Mouse (Mus musculus) bone marrow macrophage, adult 2 months (primary cell): ENCODE results near the gene Mslnl. TPM values are rescaled to one million over a fixed set of nuclear protein-coding genes. Genes with fewer than 3 reads are reported as not detected.
"Not testable (repeated sequence)": the region's sequence is repeated elsewhere in the genome, so short reads cannot be mapped to it uniquely, and the experiment has no call there.

Experiments
- H3K27ac ChIP-seq: 2 replicates; pipeline ENCODE4 v1.5.1; 2012; ENCODE audit warnings: low read depth, low read length; ENCODE audit not compliant: insufficient read depth
- H3K4me1 ChIP-seq: 2 replicates; pipeline ENCODE4 v1.6.1; 2012; ENCODE audit warnings: low read length; ENCODE audit not compliant: control insufficient read depth, insufficient read depth
- H3K4me3 ChIP-seq: 2 replicates; pipeline ENCODE4 v1.5.1; 2012; ENCODE audit warnings: mild to moderate bottlenecking, low read length, moderate library complexity; ENCODE audit not compliant: insufficient read depth
- CTCF ChIP-seq: IDR thresholded peaks from 2 replicates; pipeline ENCODE4 v1.5.1; 2012; ENCODE audit warnings: low read depth, mild to moderate bottlenecking, low read length, moderate library complexity
- POLR2A ChIP-seq: IDR thresholded peaks from 2 replicates; pipeline ENCODE4 v1.6.1; 2012; ENCODE audit warnings: mild to moderate bottlenecking, low read depth, low read length, borderline replicate concordance
- polyA plus RNA-seq: library from polyadenylated mRNA; stranded (reverse); fragments of >200 nt; gene quantifications from 2 replicates; pipeline ENCODE4 v1.2.4, GENCODE M21; 2012; ENCODE audit not compliant: missing spikeins, insufficient read depth, insufficient read length

Mslnl gene
- polyA plus RNA-seq, 1 experiment = not detected

DNA sequence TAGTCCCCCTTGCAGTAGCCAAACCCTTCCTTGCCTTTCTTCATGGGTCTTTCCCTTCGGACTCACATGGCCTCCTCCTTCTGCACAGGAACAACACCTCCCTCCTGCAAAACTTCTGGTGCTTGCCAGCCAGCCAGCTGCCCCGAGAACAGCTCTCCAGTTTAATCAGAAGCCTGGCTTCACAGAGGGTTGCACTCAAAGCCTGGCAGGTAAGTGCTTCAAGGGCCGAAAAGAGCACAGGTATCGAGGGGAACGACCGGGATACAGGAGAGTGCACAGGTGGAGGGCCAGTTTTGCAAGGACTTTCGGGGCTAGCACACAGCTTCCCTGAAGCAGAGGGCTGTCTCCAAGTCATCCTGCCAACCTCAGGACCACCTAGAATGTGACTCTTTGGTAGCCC lies 3.0 kb downstream of the Mslnl start:
- H3K27ac ChIP-seq = no peak overlapping the region
- TF ChIP-seq CTCF (no peak), POLR2A (no peak)

DNA sequence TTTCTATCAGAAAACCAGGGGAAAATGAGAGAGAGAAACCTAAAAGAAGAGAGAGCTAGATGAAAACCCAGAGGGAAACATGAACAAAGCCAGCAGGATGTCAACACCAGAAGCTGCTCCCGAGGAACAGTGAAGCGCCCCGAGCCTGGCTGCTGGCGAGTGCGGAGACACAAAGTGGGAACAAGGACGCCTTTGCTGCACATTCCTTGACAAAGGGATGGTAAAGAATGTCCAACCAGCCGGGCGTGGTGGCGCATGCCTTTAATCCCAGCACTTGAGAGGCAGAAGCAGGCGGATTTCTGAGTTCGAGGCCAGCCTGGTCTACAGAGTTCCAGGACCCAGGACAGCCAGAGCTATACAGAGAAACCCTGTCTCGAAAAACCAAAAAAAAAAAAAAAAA lies 5.6 kb downstream of the Mslnl start:
- not testable (repeated sequence) for H3K27ac ChIP-seq, H3K4me3 ChIP-seq, H3K4me1 ChIP-seq

More for the DNA sequence above, 3.0 kb downstream of the Mslnl start:
- Histone ChIP-seq H3K4me1 (no peaks in the 10 kb centered on the region), H3K4me3 (no peak overlapping the region)

DNA sequence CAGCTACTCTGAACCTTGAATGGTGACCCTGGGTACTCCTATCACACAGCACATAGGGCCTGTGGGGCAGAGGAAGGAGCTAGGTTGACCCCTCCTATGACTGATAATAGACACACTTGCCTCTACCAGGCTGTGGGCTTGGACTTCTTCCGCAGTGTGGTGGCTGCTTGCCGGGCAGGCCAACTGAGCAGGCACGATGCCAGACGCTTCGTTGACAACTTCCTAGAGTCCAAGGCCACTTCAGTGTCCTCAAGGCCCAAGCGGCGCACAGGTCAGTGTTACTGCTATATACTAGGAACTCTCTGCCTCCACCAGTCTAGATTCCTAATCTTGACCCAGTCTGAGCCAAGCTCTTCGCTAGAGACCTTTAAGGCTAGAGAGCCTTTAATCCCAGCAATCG lies 8.0 kb downstream of the Mslnl start:
- Histone ChIP-seq H3K27ac (no peak overlapping the region), H3K4me3 (no peak overlapping the region), H3K4me1 (no peaks in the 10 kb centered on the region)
- TF ChIP-seq POLR2A (no peak), CTCF (no peak)

DNA sequence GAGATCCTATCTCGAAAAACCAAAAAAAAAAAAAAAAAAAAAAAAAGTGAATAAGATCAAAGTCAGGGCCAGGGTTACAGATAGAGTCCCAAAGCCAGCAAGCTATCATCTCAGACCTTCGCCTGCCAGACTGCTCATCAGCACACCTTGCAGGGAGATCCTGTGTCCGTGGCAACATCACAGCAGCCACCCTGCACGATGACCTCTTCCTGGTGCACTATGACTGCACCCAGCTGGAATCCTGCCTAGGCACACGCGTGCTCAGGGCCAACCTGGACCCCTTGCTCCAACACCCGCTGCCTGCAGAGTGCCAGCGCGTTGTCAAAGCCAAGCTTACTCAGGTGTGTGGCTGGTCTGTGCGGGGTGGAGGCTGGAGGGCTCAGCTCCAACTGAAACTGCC lies 8.5 kb downstream of the Mslnl start:
- TF ChIP-seq CTCF = no peak
- no peak for TF ChIP-seq POLR2A
- Histone ChIP-seq H3K27ac (no peak overlapping the region), H3K4me1 (no peaks in the 10 kb centered on the region), H3K4me3 (no peak overlapping the region)

DNA sequence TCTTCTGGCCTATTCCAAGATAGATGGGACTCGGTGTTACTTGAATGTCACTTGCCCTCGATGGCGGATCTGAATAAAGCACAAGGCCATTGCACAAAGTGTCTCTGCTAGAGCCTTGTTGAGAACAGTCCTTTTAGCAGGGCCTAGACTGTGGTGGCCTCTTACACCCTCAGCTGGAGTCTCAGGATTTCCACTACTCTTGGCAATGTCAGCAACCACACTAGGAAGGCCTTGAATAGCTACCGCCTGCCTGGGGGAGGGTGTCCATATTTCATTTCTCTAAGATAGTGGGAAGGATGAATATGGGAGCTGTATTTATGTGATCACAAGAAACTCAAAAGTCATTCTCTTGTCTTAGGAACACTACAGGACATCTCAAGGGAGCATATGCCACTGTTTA lies 12.4 kb downstream of the Mslnl start:
- Histone ChIP-seq H3K4me1 (no peaks in the 10 kb centered on the region), H3K27ac (no peak overlapping the region), H3K4me3 (no peak overlapping the region)
- TF ChIP-seq CTCF (no peak), POLR2A (no peak)

DNA sequence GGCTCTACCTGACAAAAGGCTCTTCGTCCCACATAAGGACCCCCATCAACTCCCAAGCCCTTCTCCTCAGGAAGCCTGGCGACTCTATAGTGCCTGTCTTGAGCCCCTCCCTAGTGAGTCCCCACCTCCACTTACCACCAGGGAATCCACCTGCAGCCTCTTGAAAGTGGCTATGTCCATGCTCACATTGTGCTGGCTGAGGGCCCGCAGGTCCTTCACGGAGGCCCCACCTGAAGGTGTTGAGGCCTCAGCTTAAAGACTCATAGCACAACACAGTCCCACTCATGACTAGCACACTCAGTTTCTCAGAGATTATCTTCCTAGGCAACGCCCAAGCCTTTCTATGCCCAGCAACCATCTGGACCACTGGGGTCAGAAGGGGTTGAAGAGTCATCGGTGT lies 13.5 kb downstream of the Mslnl start:
- no peaks in the 10 kb centered on the region for H3K4me1 ChIP-seq
- H3K27ac ChIP-seq = no peak overlapping the region
- H3K4me3 ChIP-seq = no peak overlapping the region
- TF ChIP-seq POLR2A = no peak
- no peak for TF ChIP-seq CTCF

DNA sequence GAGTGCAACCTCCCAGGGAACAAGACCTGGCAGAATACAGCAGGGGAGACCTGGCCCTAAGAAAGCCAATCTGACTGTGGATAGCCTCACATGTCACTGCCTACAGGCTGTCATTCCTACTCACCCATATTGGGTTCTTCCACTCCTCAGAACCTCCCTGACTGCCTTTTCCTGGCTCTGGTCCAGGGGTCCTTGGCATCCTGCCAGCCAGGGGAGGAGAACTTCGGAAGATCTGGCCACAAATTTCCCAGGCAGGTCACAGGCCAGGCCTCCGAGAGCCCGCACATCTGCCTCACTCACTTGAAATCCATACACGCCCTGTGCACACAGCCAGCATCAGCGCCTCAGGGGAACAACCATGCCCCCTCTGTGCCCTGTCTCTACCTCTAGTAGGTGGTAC lies 15.6 kb downstream of the Mslnl start:
- TF ChIP-seq POLR2A (no peak), CTCF (no peak)
- Histone ChIP-seq H3K4me1 (no peaks in the 10 kb centered on the region), H3K4me3 (no peak overlapping the region), H3K27ac (no peak overlapping the region)

DNA sequence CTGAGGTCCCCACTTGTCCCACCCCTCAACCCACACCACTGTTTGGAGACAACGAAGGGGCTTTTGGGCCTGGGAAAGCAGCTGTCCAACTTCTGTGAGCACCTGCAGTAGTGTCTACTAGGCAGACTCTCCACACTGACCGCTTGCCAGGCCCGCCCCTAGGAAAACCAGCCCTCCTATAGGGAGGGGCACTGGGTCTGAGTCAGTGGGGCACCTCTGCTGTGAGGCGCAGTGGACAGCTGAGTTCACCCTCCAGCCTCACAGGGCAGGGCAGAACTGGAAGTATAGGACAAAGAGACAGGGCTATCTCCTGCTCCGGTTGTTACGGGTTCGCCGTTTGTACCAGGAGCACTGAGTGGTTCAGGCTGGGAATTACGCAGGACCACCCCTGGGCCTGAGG lies 18.4 kb downstream of the Mslnl start, which contains the start of gene Msln:
Gene Msln, minus strand, starts transcription at position 138 of the 400 bp plus-strand sequence.
- H3K4me1 ChIP-seq = no peaks in the 10 kb centered on the region
- H3K27ac ChIP-seq = no peak within 1 kb of the TSS
- TF ChIP-seq CTCF (no peak), POLR2A (no peak)

DNA sequence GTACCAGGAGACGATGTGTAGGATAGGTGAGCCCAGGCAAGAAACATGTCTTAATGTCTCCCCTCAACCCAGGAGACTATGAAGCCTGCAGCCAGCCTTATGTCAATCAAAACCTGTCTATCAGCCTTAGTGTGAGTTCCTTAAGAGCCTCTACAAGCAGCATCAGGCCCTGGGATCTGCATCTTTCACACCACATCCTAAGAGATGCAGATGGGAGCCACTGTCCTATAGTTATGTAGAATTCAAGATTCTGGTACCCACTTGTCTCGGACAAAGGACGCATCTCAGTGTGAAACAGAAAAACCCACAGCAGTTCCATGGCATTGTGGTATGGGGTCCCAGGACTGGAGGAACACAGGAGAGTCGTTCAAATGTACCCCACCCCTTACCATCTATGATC lies 19.2 kb downstream of the Mslnl start:
- TF ChIP-seq POLR2A = no peak
- TF ChIP-seq CTCF = no peak
- no peak overlapping the region for H3K27ac ChIP-seq
- H3K4me1 ChIP-seq = peaks cover 2% of the 10 kb centered on the region; the same call in 1 of the 2 replicates
- H3K4me3 ChIP-seq = no peak overlapping the region

More for the DNA sequence above, 18.4 kb downstream of the Mslnl start, which contains the start of gene Msln:
- no peak within 1 kb of the TSS for H3K4me3 ChIP-seq

DNA sequence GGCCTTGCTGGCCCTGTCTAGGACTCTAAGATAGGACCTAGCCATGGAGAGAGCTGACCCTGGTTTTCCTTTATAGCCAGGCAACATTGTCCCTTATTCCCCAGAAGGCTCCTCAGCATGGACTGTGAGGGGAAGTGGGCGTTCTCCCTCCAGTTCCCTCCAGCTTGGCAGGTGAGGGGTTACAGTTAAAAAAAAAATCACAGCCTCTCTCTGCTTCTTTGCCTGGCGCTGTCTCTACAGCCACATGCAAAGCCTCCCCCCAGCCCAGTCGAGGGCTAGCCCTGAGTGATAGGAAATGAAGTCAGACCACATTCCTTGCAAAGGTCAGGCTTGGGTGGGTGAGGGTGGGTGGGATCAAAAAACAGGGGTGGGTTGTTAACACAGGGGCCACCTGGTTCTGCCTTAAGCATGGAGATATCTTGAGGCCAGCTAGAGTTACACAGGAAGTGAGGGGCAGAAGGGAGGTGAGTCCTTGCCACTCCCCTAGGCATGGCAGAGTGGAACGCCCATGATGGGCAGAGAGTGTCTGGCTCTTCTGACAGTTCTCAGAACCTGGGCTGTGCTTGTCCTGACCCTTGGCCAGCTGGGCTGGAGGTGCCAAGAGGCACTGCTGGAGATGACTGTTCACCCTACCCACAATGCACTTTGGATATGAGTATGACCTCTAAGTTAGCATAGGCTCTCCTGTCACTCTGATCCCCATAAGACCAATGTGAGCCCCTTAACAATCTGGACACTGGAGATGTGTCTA lies 20.0 kb downstream of the Mslnl start:
- no peak overlapping the region for H3K4me3 ChIP-seq
- H3K4me1 ChIP-seq = peaks cover 8% of the 10 kb centered on the region
- no peak overlapping the region for H3K27ac ChIP-seq
- TF ChIP-seq POLR2A (no peak), CTCF (no peak)
